Mouse (Mus musculus) thymus, adult 2 months (tissue): ENCODE data around the gene Cxcr5.

Experiments
- CTCF ChIP-seq: fragments of 200-500 bp; IDR thresholded peaks from 2 replicates; pipeline ENCODE4 v1.5.1; 2012; ENCODE audit warnings: mild to moderate bottlenecking, control low read depth, low read length, moderate library complexity, borderline replicate concordance; ENCODE audit not compliant: control insufficient read depth, poor library complexity, insufficient read depth; ENCODE audit errors: extremely low read depth
- POLR2A ChIP-seq: fragments of 200-500 bp; IDR thresholded peaks from 2 replicates; pipeline ENCODE4 v1.6.1; 2012; ENCODE audit warnings: mild to moderate bottlenecking, low read length, control low read depth, moderate library complexity; ENCODE audit not compliant: control insufficient read depth, poor library complexity, insufficient read depth; ENCODE audit errors: extremely low read depth

DNA sequence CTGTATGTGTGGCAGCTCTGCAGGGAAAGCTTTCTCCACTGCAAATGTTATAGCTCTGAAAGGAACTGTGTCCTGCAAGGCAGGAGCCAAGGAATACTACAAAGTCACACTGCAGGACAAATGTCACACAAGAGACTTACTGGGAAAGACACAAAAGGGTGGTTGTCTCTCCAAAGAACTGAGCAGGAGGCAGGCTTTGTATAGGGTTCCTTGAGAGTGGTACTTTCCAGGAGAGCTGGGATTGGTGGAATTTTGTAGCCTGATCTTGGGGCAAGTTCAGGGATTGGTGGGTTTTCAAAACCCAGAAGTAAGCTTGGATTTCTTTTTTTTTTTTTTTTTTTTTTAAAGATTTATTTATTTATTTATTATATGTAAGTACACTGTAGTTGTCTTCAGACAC, 27.4 kb upstream of the Cxcr5 start:
- TF ChIP-seq POLR2A = no peak
- no peak for TF ChIP-seq CTCF
